Mouse (Mus musculus) brain, embryonic 14.5 days (tissue): ENCODE data around the gene Ddi2.

Source experiments
- CTCF ChIP-seq: fragments of 200-500 bp; IDR thresholded peaks from 2 replicates; pipeline ENCODE4 v1.5.1; 2012; ENCODE audit warnings: inconsistent platforms, mild to moderate bottlenecking, moderate library complexity, borderline replicate concordance; ENCODE audit not compliant: insufficient read depth, insufficient read length; ENCODE audit errors: extremely low read depth
- POLR2A ChIP-seq: fragments of 200-500 bp; IDR thresholded peaks from 2 replicates; pipeline ENCODE4 v1.6.1; 2012; ENCODE audit warnings: mild to moderate bottlenecking, inconsistent platforms, borderline replicate concordance; ENCODE audit not compliant: poor library complexity, insufficient read depth, insufficient read length, severe bottlenecking; ENCODE audit errors: extremely low read depth

- no peak for TF ChIP-seq CTCF
- TF ChIP-seq POLR2A: no peak
These were observed 19.2 kb upstream of the Ddi2 start for GRCm38 (mm10) chr4:141742381-141742780.
